Mouse (Mus musculus): ENCODE data around the gene Csnk1d. TPM values are rescaled to one million over a fixed set of nuclear protein-coding genes. Genes with fewer than 3 reads are reported as not detected.

Csnk1d gene
- total RNA-seq, 2 experiments from 2014 or later = 123 to 126 TPM

GRCm38 (mm10) chr11:120957052-120957451 lies 34.1 kb downstream of the Csnk1d start:
- DNase-seq (ENCODE audit: low spot score in 2 of 2) = no peak

- no peak for DNase-seq (ENCODE audit: low spot score in 2 of 2)
Observed at GRCm38 (mm10) chr11:120955701-120956100, 35.4 kb downstream of the Csnk1d start.

DNA sequence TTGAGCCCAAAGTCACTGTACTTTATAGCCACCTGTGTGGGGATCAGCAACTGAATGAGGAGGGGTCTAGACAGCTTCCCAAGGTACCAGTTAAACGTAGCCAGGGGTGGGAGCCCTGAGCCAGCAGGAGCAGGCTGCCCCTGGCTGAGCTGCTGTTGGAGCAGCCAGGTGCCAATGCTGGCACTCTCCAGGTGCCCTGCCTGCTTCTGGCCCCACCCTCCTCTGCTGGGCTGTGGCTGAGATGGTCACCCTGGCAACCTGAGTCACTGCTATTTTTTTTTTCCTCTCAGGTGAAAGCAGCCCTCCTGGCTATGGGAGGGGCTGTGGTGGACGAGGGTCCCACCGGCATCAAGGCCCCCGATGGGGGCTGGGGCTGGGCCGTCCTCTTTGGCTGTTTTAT lies 36.2 kb downstream of the Csnk1d start:
- no peak for DNase-seq (ENCODE audit: low spot score in 2 of 2)

- no peak for DNase-seq (ENCODE audit: low spot score in 2 of 2)
Observed at GRCm38 (mm10) chr11:120951731-120952730, 39.1 kb downstream of the Csnk1d start.

DNA sequence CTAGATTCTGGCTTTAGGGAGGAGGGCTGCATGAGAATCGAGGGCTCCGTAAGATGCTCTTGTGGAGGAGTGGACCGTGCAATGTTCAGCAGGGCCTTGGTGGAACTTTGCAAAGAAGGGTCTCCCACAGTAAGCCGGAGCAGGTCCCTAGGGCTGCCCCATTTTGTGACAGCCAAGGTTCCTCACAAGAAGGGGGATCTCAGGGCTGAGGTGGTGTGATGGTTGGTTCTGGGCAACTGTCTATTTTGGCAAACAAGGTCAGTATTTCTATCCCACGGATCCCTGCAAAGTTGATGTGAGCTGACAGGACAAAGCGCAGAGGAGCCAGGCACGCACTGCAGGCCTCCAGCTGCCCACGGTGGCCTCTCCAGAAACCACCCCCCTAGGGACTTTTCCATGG lies 39.9 kb downstream of the Csnk1d start:
- DNase-seq (ENCODE audit: low spot score in 2 of 2) = no peak

GRCm38 (mm10) chr11:120950281-120951202 lies 40.6 kb downstream of the Csnk1d start:
- peak; percentile 39 to 69 for DNase-seq (ENCODE audit: low spot score in 2 of 2)

DNA sequence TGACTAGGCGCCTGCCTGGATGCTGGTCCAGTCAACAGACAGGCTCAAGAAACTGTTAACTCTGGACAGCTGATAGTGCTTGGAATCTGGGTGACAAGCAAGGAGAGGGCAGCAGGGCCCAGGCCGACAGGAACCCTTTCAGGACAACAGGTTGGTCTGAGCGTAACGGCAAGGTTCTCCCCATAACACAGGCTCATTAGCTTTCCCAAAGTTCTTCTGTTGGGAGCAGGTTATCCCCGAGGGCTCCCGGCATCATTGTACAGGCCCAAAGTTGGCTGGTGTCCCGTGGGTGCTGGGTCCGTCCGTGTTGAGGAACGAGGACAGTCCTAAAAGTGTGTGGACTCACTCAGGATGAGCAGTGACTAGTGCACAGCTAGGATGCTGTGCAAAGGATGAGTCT lies 41.3 kb downstream of the Csnk1d start:
- DNase-seq (ENCODE audit: low spot score in 2 of 2) = no peak

- DNase-seq (ENCODE audit: low spot score in 2 of 2) = no peak
Observed at GRCm38 (mm10) chr11:120948861-120949851, 42.0 kb downstream of the Csnk1d start.

- no peak for DNase-seq (ENCODE audit: low spot score in 2 of 2)
Observed at GRCm38 (mm10) chr11:120948328-120948727, 42.8 kb downstream of the Csnk1d start, which contains the start of gene Slc16a3. TSS of gene Slc16a3 (plus strand) at chr11:120948480.

- DNase-seq (ENCODE audit: low spot score in 2 of 2) = no peak
Observed at GRCm38 (mm10) chr11:120945926-120946325, 45.2 kb downstream of the Csnk1d start.

DNA sequence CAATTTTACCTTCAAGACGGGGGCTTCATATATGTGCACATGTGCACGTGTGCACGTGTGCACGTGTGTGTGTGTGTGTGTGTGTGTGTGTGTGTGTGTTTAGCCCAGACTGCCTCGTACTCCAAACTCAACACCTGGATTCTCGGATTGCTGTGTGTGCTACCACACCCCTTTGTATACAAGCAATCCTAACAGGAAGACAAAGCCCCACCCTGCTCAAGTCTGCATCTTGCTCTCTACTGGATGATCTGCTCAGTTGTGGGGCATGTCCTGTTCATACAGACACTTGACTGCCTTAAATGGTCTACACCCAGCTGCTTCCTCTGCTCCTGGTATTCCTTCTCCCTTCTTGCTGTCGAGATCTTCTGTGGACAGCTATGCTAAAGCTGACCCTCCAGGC lies 45.9 kb downstream of the Csnk1d start:
- DNase-seq (ENCODE audit: low spot score in 2 of 2) = no peak

DNA sequence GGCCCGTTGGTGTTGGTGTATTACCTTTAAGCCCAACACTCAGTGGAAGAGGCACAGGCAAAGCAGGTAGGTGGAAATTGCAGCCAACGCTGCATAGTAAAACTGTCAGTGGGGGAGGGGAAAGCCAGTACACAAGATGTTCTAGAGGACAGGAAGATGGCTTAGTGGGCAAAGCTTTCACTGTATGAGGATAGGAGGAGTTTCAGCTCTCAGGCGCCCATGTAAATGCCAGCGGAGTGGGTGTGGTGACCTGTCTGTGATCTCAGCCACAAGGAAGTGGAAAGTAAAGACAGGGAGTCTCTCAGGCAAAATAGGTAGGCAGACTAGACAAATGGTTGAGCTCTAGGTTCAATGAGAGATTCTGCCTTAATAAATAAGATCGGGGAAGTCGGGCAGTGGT lies 50.2 kb downstream of the Csnk1d start:
- DNase-seq (ENCODE audit: low spot score in 2 of 2) = no peak

DNA sequence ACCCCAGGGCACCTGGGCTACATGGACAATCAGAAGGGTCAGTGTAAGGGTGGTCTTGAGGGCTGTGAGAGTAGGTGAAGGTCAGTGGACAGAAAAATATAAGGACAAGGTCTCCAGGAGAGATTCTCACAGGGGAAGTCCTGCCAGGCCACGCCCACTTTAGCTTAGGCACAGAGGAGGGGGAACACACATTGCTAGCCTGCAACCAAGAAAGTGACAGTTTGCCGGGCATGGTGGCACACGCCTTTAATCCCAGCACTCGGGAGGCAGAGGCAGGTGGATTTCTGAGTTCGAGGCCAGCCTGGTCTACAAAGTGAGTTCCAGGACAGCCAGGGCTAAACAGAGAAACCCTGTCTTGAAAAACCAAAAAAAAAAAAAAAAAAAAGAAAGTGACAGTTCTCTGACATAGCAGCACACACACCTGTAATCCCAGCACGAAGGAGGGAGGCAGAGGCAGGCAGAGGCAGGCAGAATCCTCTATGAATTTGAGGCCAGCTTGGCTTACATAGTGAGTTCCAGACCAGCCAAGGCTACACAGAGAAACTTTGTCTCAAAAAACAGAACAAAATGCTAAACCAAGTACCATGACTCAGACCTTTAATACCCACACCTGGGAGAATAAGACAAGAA lies 51.3 kb downstream of the Csnk1d start:
- DNase-seq (ENCODE audit: low spot score in 2 of 2) = no peak

DNA sequence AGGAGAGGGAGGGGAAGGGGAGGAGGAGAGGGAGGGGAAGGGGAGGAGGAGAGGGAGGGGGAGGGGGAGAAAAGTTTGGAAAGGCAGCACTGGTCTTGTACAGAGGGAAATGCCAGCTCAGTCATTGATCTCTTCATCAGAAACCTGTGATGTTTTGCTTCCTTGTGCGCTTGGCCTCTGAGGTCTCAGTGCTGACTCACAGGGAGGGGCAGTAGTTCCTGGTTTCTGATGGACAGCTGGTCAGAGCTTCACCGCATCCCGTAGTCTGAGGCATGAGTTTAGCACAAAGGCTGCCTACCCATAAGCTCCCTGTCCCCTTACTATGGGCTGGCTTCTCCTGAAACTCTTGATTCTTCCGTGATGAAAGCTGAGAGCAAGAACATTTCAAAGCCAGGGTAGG lies 52.3 kb downstream of the Csnk1d start:
- DNase-seq (ENCODE audit: low spot score in 2 of 2) = no peak

- DNase-seq (ENCODE audit: low spot score in 2 of 2) = no peak
Observed at GRCm38 (mm10) chr11:120937976-120938375, 53.2 kb downstream of the Csnk1d start.

DNA sequence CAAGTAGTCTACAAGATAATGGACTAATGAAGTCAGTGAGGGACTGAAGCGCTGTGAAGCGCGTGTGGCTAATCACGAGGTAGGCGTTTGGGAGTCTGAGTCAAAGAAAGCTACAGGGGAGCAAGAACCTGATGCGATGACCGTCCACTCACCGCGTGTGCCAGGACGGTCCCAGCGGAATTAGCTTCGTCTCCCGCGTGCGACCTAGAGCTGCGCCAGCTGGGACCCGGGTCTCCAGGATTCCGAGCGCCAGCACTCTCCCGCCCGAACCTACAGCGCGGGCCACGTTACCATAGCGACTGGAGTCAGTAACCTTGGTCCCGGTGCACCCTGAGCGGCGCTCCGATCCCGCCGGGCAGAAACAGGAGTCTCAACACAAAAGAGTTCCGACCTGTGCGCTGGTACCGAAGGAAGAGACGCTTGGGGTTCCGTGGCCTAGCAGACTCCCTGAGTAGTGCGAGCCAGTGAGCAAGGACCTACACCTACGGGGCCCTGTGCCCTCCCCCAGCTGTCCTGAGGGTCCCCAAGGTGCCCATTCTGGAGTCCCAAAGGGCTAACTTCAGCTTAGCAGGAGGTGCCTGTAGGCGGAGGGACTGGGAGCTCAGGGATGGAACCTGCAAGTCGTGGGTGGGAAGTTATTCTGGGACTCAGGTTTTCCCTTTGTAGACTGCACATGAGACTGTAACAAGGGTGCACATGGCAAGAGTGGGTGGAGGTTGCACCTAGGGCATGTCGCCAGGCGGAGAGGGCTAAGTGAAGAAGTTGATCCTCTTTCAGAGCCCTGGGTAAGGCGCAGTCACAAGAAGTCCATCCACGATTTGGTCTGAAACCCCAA lies 58.3 kb downstream of the Csnk1d start, which contains the start of gene Ccdc57:
Ccdc57 (minus strand) TSS at position 309 of the 835 bp plus-strand sequence.
- peak; percentile 93 for DNase-seq (ENCODE audit: low spot score in 2 of 2)

DNA sequence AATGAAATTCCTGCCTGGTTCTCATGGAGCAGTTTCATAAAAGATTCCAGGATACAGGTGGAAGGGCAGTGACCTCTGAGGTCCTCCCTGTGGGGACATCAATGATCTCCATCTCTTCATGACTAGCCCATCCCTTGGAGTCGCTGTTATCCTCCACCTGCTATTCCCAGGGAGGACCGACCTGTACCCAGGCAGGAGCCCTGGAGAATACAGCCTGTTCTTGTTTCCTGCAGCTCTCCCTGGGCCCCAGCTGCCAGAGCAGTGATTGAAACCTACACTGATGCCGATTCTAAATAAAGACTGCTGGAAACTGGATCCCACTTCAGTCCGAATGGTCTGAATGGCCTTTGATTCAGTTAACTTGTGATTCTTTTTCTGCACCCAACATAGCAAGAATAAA lies 59.7 kb downstream of the Csnk1d start:
- DNase-seq (ENCODE audit: low spot score in 2 of 2) = no peak

DNA sequence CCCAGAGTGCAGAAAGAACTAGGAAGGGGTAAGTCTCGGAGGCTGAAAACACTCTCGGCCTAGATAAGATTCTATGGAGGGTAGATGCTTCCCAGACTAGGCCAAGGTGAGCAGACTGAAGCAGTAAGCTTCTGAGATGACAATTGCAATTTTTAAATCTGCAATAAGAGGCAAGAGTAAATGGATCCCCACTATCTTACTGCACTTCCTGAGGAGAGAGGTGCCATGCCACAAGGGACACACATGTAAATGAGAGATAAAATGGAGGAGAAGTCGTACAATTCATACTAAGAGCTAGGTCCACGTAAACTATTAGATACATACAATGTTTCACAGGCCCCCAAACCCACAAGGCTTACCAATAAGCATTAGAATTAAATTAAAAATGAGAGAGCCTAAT lies 62.7 kb downstream of the Csnk1d start:
- no peak for DNase-seq (ENCODE audit: low spot score in 2 of 2)

- DNase-seq (ENCODE audit: low spot score in 2 of 2) = no peak
Observed at GRCm38 (mm10) chr11:120922528-120922927, 68.6 kb downstream of the Csnk1d start.
